Mouse (Mus musculus) regulatory T cell (primary cell): ENCODE results near the gene Adcyap1r1.

Experiments used
- in situ Hi-C: fragments of 300-600 bp; cut with MboI, MseI; formaldehyde crosslinking; loops from one replicate; pipeline ENCODE4 v1.15.1; 2025; ENCODE audit warnings: high pct_unique_total_duplicates

Adcyap1r1 gene

GRCm38 (mm10) chr6:55448976-55449678 lies 2.7 kb upstream of the Adcyap1r1 start:
- in situ Hi-C loops, result no loop called here

- in situ Hi-C loops, result no loop called here
These were observed 603 bp downstream of the Adcyap1r1 start for GRCm38 (mm10) chr6:55452381-55452780.

GRCm38 (mm10) chr6:55453548-55453947 lies 1.8 kb downstream of the Adcyap1r1 start:
- in situ Hi-C loops, result no loop called here

- in situ Hi-C loops, result no loop called here
These were observed 3.9 kb downstream of the Adcyap1r1 start for GRCm38 (mm10) chr6:55455641-55456040.

- in situ Hi-C loops, result no loop called here
These were observed 5.9 kb downstream of the Adcyap1r1 start for GRCm38 (mm10) chr6:55457727-55458126.

- in situ Hi-C loops, result no loop called here
These were observed 6.4 kb downstream of the Adcyap1r1 start for GRCm38 (mm10) chr6:55458156-55458555.

- in situ Hi-C loops, result no loop called here
These were observed 8.0 kb downstream of the Adcyap1r1 start for GRCm38 (mm10) chr6:55459545-55460397.

- in situ Hi-C loops, result no loop called here
These were observed 9.4 kb downstream of the Adcyap1r1 start for GRCm38 (mm10) chr6:55461141-55461540.

- in situ Hi-C loops, result no loop called here
These were observed 9.9 kb downstream of the Adcyap1r1 start for GRCm38 (mm10) chr6:55461678-55462077.

GRCm38 (mm10) chr6:55462394-55462793 lies 10.6 kb downstream of the Adcyap1r1 start:
- in situ Hi-C loops, result no loop called here

- in situ Hi-C loops, result no loop called here
These were observed 12.2 kb downstream of the Adcyap1r1 start for GRCm38 (mm10) chr6:55463966-55464365.

GRCm38 (mm10) chr6:55465311-55465710 lies 13.5 kb downstream of the Adcyap1r1 start:
- in situ Hi-C loops, result no loop called here

- in situ Hi-C loops, result no loop called here
These were observed 14.6 kb downstream of the Adcyap1r1 start for GRCm38 (mm10) chr6:55466301-55466761.

GRCm38 (mm10) chr6:55470691-55471090 lies 18.9 kb downstream of the Adcyap1r1 start:
- in situ Hi-C loops, result no loop called here

- in situ Hi-C loops, result no loop called here
These were observed 20.6 kb downstream of the Adcyap1r1 start for GRCm38 (mm10) chr6:55472381-55472780.

GRCm38 (mm10) chr6:55480988-55481387 lies 29.2 kb downstream of the Adcyap1r1 start:
- in situ Hi-C loops, result no loop called here

GRCm38 (mm10) chr6:55482471-55482870 lies 30.7 kb downstream of the Adcyap1r1 start:
- in situ Hi-C loops, result no loop called here

GRCm38 (mm10) chr6:55483360-55483759 lies 31.6 kb downstream of the Adcyap1r1 start:
- in situ Hi-C loops, result no loop called here

- in situ Hi-C loops, result no loop called here
These were observed 32.4 kb downstream of the Adcyap1r1 start for GRCm38 (mm10) chr6:55484224-55484623.

- in situ Hi-C loops, result no loop called here
These were observed 33.4 kb downstream of the Adcyap1r1 start for GRCm38 (mm10) chr6:55485216-55485615.

GRCm38 (mm10) chr6:55487726-55488125 lies 35.9 kb downstream of the Adcyap1r1 start:
- in situ Hi-C loops, result no loop called here

GRCm38 (mm10) chr6:55496201-55496600 lies 44.4 kb downstream of the Adcyap1r1 start:
- in situ Hi-C loops, result no loop called here

GRCm38 (mm10) chr6:55498753-55499152 lies 47.0 kb downstream of the Adcyap1r1 start:
- in situ Hi-C loops, result no loop called here
